Mouse (Mus musculus): Measurements from ENCODE around the gene Jarid2. TPM values are rescaled to one million over a fixed set of nuclear protein-coding genes. Genes with fewer than 3 reads are reported as not detected.

The Jarid2 gene
- total RNA-seq, 4 experiments from 2014 or later: 13.9 to 25.9 (median 19.4) TPM

DNA sequence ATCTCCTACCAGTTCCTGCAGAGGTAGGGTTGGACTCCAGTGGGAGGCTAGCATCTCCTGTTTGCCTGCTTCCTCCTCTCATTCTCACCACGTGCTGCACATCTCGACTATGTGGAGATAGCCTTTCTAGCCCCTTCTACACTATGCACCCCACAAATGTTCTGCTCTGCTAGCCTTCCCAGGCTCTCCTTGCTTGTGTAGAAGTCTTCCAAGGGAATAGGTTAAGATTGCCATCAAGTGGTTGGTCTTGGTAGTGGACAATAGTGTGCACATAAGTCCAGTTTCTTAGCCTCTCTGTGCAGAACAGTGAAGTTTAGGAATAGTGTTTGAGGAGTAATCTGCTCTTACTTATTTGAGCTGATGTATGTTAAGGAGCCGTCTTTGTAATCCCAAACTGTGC is 104.1 kb downstream of the Jarid2 start:
- peak; percentile 69 for DNase-seq (ENCODE audit: low spot score)

DNA sequence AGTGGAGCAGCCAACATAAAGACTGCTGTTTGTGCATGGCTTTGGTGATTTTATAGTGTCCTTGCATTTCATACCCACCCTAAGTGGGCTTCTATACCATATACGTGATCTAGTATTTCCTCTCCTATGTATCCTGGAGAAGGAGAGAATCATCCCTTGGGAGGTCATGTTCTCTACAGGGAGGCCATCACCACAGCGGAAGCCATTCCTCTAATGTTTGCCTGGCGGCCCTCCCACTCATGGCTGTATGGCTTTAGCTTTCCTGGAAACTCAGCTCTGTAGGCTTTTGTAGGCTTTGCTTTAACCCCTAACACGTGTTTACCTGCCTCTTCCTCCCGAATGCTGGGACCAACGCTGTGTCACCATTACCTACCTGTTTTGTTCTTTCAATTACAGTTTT is 108.2 kb downstream of the Jarid2 start:
- no peak for DNase-seq (ENCODE audit: low spot score)

- DNase-seq (ENCODE audit: low spot score): peak; percentile 90
These were observed 110.9 kb downstream of the Jarid2 start for GRCm38 (mm10) chr13:44839866-44840835.

DNA sequence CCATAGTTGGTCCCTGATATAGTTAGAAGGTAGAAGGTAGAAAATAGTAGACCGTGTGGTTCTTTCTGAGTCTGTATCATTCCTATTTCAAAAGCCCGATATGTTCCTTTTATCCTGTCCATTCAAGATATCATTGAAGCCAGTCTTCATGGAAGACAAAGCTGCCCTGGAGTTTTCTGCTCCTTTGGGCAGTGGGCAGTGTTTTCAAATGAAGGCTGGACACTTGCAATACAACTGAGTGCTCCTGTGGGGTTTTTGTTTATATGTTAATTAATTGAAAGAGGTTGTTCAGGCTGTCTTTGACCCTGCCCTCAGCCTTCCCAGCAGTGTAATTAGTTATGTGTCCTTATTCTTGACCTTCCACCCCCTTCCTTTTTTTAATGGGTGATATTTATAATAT is 122.2 kb downstream of the Jarid2 start:
- no peak for DNase-seq (ENCODE audit: low spot score)

- DNase-seq (ENCODE audit: low spot score): no peak
These were observed 122.8 kb downstream of the Jarid2 start for GRCm38 (mm10) chr13:44852024-44852423.

DNA sequence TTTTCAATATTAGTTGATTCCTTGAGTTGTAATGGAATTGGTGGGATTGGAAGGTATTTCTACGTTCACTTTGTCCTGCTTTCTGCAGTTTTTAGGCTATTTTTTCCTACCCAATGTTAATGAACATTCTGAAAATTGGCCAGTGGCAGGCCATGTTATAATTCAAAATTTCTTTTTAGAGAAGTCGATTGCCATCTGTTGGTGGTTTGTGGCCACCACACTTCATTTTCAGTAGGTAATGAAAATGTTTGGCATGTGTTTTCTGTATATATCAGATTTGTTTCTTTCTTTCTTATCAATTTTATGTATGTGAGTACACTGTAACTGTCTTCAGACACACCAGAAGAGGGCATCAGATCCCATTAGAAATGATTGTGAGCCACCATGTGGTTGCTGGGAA is 136.3 kb downstream of the Jarid2 start:
- no peak for DNase-seq (ENCODE audit: low spot score)

DNA sequence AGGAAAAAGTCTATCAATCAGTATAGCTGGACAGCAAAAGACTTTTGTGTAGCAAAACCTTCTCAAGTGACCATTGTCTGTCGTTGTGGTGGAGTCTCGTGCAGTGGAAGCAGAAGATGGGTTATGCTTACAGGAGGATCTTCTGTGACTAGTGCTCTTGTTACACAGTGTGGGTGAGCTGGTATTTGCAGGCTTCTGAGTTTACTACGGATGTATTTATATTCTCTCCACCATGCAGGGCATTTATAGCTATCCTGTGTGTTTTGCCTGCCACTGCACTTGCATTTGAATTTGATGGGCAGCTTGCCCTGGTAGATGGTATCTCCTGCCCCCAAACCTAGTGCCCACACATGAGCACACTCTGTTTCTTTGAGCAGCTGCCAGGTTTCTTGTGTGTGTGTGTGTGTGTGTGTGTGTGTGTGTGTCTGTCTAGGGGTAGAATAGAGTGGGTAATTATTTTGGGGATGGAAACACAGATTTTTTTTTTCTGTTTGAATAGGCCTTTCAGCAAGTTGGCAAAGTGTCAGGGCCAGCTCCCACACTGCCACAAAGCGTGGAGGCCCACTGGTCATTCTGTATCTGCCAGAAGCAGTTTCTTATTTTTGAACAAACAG is 138.9 kb downstream of the Jarid2 start:
- no peak for DNase-seq (ENCODE audit: low spot score)

DNA sequence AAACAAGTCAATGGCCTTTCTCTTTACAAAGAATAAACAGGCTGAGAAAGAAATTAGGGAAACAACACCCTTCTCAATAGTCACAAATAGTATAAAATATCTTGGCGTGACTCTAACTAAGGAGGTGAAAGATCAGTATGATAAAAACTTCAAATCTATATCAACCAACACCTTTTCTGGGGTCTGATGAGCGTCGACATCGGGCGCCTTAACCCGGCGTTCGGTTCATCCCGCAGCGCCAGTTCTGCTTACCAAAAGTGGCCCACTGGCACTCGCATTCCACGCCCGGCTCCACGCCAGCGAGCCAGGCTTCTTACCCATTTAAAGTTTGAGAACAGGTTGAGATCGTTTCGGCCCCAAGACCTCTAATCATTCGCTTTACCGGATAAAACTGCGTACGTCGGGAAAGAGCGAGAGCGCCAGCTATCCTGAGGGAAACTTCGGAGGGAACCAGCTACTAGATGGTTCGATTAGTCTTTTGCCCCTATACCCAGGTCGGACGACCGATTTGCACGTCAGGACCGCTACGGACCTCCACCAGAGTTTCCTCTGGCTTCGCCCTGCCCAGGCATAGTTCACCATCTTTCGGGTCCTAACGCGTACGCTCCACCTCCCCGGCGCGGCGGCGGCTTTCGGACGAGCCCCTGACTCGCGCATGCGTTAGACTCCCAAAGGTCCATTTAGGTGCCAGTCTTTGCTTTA is 140.3 kb downstream of the Jarid2 start:
- peak; percentile 99 for DNase-seq (ENCODE audit: low spot score)

- no peak for DNase-seq (ENCODE audit: low spot score)
These were observed 147.5 kb downstream of the Jarid2 start for GRCm38 (mm10) chr13:44876799-44877198.

- no peak for DNase-seq (ENCODE audit: low spot score)
These were observed 151.7 kb downstream of the Jarid2 start for GRCm38 (mm10) chr13:44881001-44881400.

DNA sequence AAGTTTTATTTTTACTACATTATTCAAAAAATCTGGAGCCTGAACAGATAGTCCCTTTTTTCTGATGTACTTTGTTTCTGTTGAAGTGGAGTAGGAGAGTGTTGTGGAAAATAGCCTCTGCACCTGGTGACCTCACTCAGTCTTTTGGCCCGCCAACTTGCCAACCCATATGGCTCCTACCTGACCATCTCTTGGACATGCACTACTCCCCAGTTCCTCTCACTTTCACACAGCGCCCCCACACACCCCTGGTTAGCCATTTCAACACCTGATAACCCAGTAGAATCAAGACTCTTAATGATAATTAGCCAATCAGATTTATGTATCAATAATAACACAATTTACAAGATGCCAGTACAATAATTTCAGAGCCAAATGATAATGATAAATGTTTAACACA is 156.9 kb downstream of the Jarid2 start:
- DNase-seq (ENCODE audit: low spot score): no peak

GRCm38 (mm10) chr13:44890612-44891011 is 161.3 kb downstream of the Jarid2 start:
- no peak for DNase-seq (ENCODE audit: low spot score)

DNA sequence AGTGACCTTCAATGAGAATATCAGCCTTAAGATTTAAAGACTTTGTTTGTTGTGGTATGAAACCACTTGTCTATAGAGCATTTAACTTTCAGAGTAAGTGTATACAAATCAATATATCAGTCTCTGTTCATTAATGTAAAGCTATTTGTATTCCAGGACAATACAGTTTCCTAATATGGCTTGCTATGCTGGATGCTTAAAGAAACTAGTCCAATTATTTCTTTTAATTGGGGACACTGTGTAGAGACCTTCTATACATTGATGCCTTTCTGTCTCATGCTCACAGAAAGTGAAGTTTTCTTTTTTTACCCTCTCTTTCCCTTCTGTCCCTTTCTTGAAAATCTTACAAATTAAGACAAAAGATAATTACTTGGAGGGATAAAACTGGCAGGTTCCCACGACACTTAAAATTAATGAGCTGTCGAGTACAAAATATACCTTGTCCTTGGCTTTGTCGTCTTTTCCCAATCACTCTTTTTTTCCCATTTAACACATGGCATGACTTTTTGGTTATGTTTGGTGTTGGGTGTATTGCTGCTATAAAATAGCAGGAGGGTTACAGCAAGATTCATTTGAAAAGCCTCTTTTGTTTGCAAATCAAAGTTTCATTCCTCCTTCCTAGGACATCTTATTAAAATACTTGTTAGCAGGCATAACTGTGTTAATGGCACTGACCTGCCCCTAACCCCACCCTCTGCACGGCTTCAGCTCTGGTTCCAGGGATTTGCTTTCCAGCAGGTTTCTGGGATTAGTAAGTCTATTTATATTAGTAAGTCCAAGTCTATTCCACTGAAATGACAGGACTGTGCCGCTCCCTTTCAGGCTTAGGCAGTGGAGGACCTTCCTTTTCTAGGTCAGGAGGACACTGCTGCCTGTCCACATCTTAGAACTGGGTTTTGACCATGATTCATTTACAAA is 162.8 kb downstream of the Jarid2 start:
- no peak for DNase-seq (ENCODE audit: low spot score)

DNA sequence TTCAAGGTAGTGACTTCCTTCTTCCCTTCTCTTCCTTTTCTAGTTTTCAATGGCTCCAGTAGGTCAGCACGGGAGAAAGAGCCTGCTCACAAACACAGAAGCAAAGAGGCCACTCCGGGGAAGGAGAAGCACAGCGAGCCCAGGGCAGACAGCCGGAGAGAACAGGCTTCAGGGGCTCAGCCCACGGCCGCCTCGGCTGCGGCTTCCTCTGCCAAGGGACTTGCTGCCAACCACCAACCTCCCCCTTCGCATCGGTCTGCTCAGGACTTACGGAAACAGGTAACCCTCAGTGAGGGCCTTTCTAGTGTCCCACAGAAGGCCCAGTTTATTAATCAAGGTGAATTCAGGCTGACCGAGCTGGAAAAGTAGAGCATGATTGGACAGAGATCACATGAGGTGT is 166.9 kb downstream of the Jarid2 start:
- DNase-seq (ENCODE audit: low spot score): no peak

DNA sequence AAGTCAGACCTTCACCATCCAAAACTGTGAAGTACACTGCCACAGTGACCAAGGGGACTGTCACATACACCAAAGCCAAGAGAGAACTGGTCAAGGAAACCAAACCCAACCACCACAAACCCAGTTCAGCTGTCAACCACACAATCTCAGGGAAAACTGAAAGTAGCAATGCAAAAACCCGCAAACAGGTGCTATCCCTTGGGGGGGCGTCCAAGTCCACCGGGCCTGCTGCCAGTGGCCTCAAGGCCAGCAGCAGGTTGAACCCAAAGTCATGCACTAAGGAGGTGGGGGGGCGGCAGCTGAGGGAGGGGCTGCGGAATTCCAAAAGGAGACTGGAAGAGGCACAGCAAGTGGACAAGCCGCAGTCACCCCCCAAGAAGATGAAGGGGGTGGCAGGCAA is 173.0 kb downstream of the Jarid2 start:
- no peak for DNase-seq (ENCODE audit: low spot score)

- DNase-seq (ENCODE audit: low spot score): no peak
These were observed 174.1 kb downstream of the Jarid2 start for GRCm38 (mm10) chr13:44903416-44903815.

DNA sequence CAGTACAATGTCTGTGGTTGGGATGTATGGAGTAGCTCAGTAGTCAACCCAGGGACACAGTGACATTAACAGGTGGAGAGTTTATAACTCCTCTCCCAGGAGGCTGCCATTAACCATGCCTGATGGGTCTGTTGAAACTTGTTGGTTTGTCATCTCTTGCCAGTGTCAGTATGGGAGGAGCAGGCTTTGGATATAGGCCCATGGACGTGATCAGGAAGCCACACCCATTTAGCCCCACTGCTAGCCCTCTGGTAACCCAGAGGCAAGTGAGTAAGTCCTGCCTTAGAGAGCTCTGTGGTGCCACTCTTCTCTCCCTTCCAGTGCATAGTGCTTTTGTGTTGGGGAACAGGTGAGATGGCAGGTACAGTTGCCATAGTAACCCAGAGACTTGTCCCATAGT is 175.0 kb downstream of the Jarid2 start:
- DNase-seq (ENCODE audit: low spot score): no peak

GRCm38 (mm10) chr13:44906141-44906540 is 176.9 kb downstream of the Jarid2 start:
- DNase-seq (ENCODE audit: low spot score): no peak

DNA sequence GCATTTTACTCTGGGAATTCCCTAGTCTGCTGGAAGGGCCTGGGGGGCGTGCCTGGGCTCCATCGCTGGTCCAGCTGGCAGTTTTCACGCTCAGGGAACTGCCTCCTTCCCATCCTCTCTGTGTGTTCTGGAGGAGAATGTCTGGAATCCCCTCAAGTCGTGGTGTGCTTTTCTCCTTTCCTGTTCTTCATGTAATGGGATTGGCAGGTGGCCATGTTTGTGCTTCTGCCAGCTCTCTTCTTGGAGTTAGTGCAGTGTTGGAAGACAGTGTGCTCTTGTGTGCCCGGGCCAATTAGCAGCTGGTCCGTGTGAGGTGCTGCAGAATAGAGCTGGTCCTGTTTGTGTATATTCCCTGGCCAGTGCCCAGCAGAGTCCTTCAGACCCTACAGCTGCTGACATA is 178.4 kb downstream of the Jarid2 start:
- peak; percentile 89 for DNase-seq (ENCODE audit: low spot score)

DNA sequence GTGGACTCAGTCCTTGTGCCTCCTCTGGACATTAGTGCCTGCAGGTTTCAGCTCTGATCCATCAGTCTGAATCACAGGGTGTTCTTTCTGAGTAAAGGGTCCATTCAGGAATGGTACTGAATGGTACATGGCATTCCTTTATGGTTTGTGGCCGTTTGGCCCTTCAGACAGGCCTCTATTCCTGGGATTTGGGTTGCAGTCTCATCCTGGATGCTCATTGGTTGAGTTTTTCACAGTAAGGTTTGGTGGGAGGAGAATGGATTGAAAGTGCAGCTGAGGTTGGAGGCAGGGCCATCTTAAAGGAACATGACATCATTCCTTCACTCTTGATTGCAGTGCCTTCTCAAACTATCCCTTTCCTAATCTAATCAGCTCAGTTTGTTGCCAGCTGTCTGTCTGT is 179.5 kb downstream of the Jarid2 start:
- no peak for DNase-seq (ENCODE audit: low spot score)

DNA sequence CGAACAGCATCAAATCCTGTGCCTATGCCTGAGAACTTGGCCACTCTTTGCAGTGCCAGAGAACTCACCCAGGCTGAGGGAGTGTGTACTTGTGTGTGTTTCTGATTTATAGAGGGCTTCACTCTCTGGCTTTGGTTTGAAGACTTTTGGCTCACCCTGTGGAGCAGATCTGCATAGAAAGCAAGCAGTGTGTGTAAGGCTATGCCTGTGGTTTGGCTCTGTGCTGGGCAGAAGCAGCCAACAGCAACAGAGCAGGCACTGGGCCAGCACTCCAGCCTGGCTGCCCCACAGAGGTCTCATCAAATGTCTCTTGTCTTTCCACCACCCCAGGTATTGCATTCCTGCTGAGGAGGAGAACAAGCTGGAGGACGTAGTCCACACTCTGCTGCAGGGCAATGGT is 183.6 kb downstream of the Jarid2 start:
- peak; percentile 41 for DNase-seq (ENCODE audit: low spot score)
